Mouse (Mus musculus): ENCODE data around the gene Znrf2. TPM values are rescaled to one million over a fixed set of nuclear protein-coding genes. Genes with fewer than 3 reads are reported as not detected.

Gene Znrf2
- total and polyA plus RNA-seq, 3 experiments, result 16.0 to 26.9 (median 18.3) TPM

DNA sequence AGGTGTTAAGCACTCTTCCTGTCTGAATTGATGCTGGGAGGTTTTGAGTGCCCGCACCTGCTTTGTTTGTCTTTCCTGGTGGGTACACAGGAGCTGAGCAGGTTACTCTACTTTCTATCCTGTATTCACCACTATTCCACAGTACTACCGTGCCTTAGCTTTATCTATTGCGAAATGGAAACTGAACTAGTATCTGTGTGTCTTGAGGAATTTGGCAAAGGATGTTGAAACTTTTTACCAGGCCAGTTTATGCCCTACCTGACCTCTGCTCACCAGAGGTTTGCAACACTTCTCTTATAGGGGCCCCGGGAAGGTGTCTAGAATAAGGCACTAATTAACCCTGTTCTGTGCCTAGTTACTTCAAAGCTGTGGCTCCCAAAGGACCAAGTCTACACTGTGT lies 27.6 kb upstream of the Znrf2 start:
- no peak overlapping the region for H3K4me3 ChIP-seq (replicated peaks in 1 of 3; ENCODE audit: low read depth in 2 of 3, low read length in 2 of 3, poor library complexity in 1 of 3)
- H3K79me2 ChIP-seq (replicated peaks; ENCODE audit: control insufficient read depth, extremely low read depth, insufficient read depth, poor library complexity, severe bottlenecking), result no peaks in the 10 kb centered on the region
- H3K36me3 ChIP-seq (replicated peaks in 1 of 2; ENCODE audit: control insufficient read depth in 1 of 2, insufficient read depth in 1 of 2, low read length in 1 of 2), result no peaks in the 10 kb centered on the region
- H3K9ac ChIP-seq (ENCODE audit: insufficient read depth, low read depth), result no peak overlapping the region
- in situ Hi-C loops (cut with MboI; ENCODE audit: low pct_ligation_motif_present, low pct_unique_long_range_greater_than_20kb, low sequenced_read_pairs) (no loop called here), dilution Hi-C loops (cut with MboI; ENCODE audit: extremely low pct_ligation_motif_present, extremely low pct_unique_long_range_greater_than_20kb, low sequenced_read_pairs) (no loop called here)
- H3K27me3 ChIP-seq (replicated peaks), result no peaks in the 10 kb centered on the region
- no peaks in the 10 kb centered on the region for H3K9me3 ChIP-seq (replicated peaks; ENCODE audit: low read length)
- TF ChIP-seq EP300 (IDR thresholded peaks at IDR 0.05; ENCODE audit: low read length), result no peak
- no peak overlapping the region for H3K4me2 ChIP-seq (ENCODE audit: insufficient read depth, low read depth, poor library complexity, severe bottlenecking)
- peaks cover 0 to 8% of the 10 kb centered on the region in 2 experiments; a peak in 3 of 4 replicates for H3K4me1 ChIP-seq (ENCODE audit: control insufficient read depth in 1 of 2, insufficient read depth in 2 of 2)
- no peak overlapping the region for H3K27ac ChIP-seq (ENCODE audit: insufficient read depth, low read depth)
- DNase-seq (ENCODE audit: extremely low read depth), result no peak

DNA sequence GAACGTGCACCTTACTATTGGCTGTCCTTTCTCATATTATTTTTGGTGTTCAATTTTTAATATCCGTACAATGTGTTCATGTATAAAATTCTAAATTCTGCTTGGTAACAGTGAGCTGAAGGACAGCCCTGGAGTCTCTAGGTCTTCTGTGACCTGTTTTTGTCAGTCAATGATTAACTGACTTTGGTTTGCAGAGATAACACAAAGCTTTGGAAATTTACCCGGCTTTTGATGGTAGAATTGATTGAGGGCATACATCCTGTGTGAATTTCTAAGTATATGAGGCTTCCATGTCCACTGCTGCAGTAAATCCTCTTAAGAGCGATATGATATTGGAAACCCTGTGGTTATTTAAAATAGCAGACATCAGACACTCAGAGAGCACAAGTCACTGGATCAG lies 26.6 kb upstream of the Znrf2 start:
- H3K9ac ChIP-seq (ENCODE audit: insufficient read depth, low read depth), result no peak overlapping the region
- H3K4me2 ChIP-seq (ENCODE audit: insufficient read depth, low read depth, poor library complexity, severe bottlenecking), result no peak overlapping the region
- H3K4me3 ChIP-seq (replicated peaks in 1 of 3; ENCODE audit: low read depth in 2 of 3, low read length in 2 of 3, poor library complexity in 1 of 3), result no peak overlapping the region
- TF ChIP-seq CHD1 (IDR thresholded peaks at IDR 0.05; ENCODE audit: low read depth, low read length), result no peak
- dilution Hi-C loops (cut with MboI; ENCODE audit: extremely low pct_ligation_motif_present, extremely low pct_unique_long_range_greater_than_20kb, low sequenced_read_pairs) (no loop called here), in situ Hi-C loops (cut with MboI; ENCODE audit: low pct_ligation_motif_present, low pct_unique_long_range_greater_than_20kb, low sequenced_read_pairs) (no loop called here)
- DNase-seq (ENCODE audit: extremely low read depth), result no peak
- H3K36me3 ChIP-seq (replicated peaks in 1 of 2; ENCODE audit: control insufficient read depth in 1 of 2, insufficient read depth in 1 of 2, low read length in 1 of 2), result no peaks in the 10 kb centered on the region
- H3K79me2 ChIP-seq (replicated peaks; ENCODE audit: control insufficient read depth, extremely low read depth, insufficient read depth, poor library complexity, severe bottlenecking), result no peaks in the 10 kb centered on the region
- H3K9me3 ChIP-seq (replicated peaks; ENCODE audit: low read length), result no peaks in the 10 kb centered on the region
- H3K27ac ChIP-seq (ENCODE audit: insufficient read depth, low read depth), result no peak overlapping the region
- peaks cover 4 to 7% of the 10 kb centered on the region in 2 experiments for H3K4me1 ChIP-seq (ENCODE audit: control insufficient read depth in 1 of 2, insufficient read depth in 2 of 2)
- no peaks in the 10 kb centered on the region for H3K27me3 ChIP-seq (replicated peaks)

GRCm38 (mm10) chr6:54793853-54794252 lies 22.9 kb upstream of the Znrf2 start:
- in situ Hi-C loops (cut with MboI; ENCODE audit: low pct_ligation_motif_present, low pct_unique_long_range_greater_than_20kb, low sequenced_read_pairs), result no loop called here
- no peak for DNase-seq (ENCODE audit: extremely low read depth)
- TF ChIP-seq POLR2AphosphoS2 (IDR thresholded peaks at IDR 0.05; ENCODE audit: low read depth, low read length) (no peak), MXI1 (IDR thresholded peaks at IDR 0.05; ENCODE audit: low read depth, low read length) (no peak), POLR2A (IDR thresholded peaks at IDR 0.05; ENCODE audit: low read depth, low read length) (no peak), KAT2A (IDR thresholded peaks at IDR 0.05; ENCODE audit: insufficient replicate concordance, low read length) (no peak), USF2 (conservative IDR thresholded peaks at IDR 0.05; ENCODE audit: low read depth, low read length) (no peak), HCFC1 (IDR thresholded peaks at IDR 0.05; ENCODE audit: low read depth, low read length) (no peak), UBTF (IDR thresholded peaks at IDR 0.05; ENCODE audit: low read depth, low read length) (no peak), NRF1 (IDR thresholded peaks at IDR 0.05; ENCODE audit: low read depth, low read length) (no peak), JUN (IDR thresholded peaks at IDR 0.05; ENCODE audit: insufficient read depth, low read depth, low read length) (0 out of 2 replicates have a peak, but pooled peaks have one; percentile 33), IRF4 (IDR thresholded peaks at IDR 0.05; ENCODE audit: low read depth, low read length) (peak; percentile 67), EP300 (IDR thresholded peaks at IDR 0.05; ENCODE audit: low read length) (peak; percentile 35; the same call in 1 of the 2 replicates), E2F4 (IDR thresholded peaks at IDR 0.05; ENCODE audit: insufficient replicate concordance, low read depth, low read length) (no peak), JUND (conservative IDR thresholded peaks at IDR 0.05; ENCODE audit: low read depth, low read length) (0 out of 2 replicates have a peak, but pooled peaks have one; percentile 22), CHD1 (IDR thresholded peaks at IDR 0.05; ENCODE audit: low read depth, low read length) (no peak), CTCF (conservative IDR thresholded peaks at IDR 0.05 in 1 of 2, IDR thresholded peaks at IDR 0.05 in 1 of 2; ENCODE audit: low read depth in 2 of 2, low read length in 2 of 2) (no peak)
- no peaks in the 10 kb centered on the region for H3K36me3 ChIP-seq (replicated peaks in 1 of 2; ENCODE audit: control insufficient read depth in 1 of 2, insufficient read depth in 1 of 2, low read length in 1 of 2)
- H3K9me3 ChIP-seq (replicated peaks; ENCODE audit: low read length), result peaks cover 6% of the 10 kb centered on the region
- no peaks in the 10 kb centered on the region for H3K27me3 ChIP-seq (replicated peaks)
- no peaks in the 10 kb centered on the region for H3K79me2 ChIP-seq (replicated peaks; ENCODE audit: control insufficient read depth, extremely low read depth, insufficient read depth, poor library complexity, severe bottlenecking)
- H3K4me3 ChIP-seq (replicated peaks in 1 of 3; ENCODE audit: low read depth in 2 of 3, low read length in 2 of 3, poor library complexity in 1 of 3), result no peak overlapping the region
- no peak overlapping the region for H3K9ac ChIP-seq (ENCODE audit: insufficient read depth, low read depth)
- H3K4me1 ChIP-seq (ENCODE audit: control insufficient read depth in 1 of 2, insufficient read depth in 2 of 2), result peaks cover 4% of the 10 kb centered on the region in 2 experiments; a peak in 2 of 4 replicates
- H3K27ac ChIP-seq (ENCODE audit: insufficient read depth, low read depth), result no peak overlapping the region
- dilution Hi-C loops (cut with MboI; ENCODE audit: extremely low pct_ligation_motif_present, extremely low pct_unique_long_range_greater_than_20kb, low sequenced_read_pairs), result no loop called here
- H3K4me2 ChIP-seq (ENCODE audit: insufficient read depth, low read depth, poor library complexity, severe bottlenecking), result no peak overlapping the region

All from CH12.LX (cell line).